Mouse (Mus musculus) retina, adult 2 months (tissue): Measurements from ENCODE around the gene Rhot2.
"Not testable (repeated sequence)": the region's sequence is repeated elsewhere in the genome, so short reads cannot be mapped to it uniquely, and the experiment has no call there.

Experiments used
- DNase-seq: peaks from one replicate; pipeline ENCODE4 v3.0.0-alpha.2; 2012; ENCODE audit warnings: low read depth, low spot score

Gene Rhot2

GRCm38 (mm10) chr17:25874148-25874720 is 29.6 kb upstream of the Rhot2 start:
- DNase-seq, result no peak

- no peak for DNase-seq
Measured at GRCm38 (mm10) chr17:25873405-25874147, 28.9 kb upstream of the Rhot2 start.

- DNase-seq, result no peak
Measured at GRCm38 (mm10) chr17:25872676-25873075, 28.0 kb upstream of the Rhot2 start.

GRCm38 (mm10) chr17:25871566-25871965 is 26.9 kb upstream of the Rhot2 start:
- not testable (repeated sequence) for DNase-seq

GRCm38 (mm10) chr17:25869954-25870353 is 25.3 kb upstream of the Rhot2 start:
- no peak for DNase-seq

GRCm38 (mm10) chr17:25869498-25869897 is 24.8 kb upstream of the Rhot2 start:
- DNase-seq, result no peak

- DNase-seq, result no peak
Measured at GRCm38 (mm10) chr17:25868601-25869191, 24.0 kb upstream of the Rhot2 start, which contains the start of gene Mcrip2. Mcrip2 (minus strand) TSS chr17:25868764.

- no peak for DNase-seq
Measured at GRCm38 (mm10) chr17:25867836-25868600, 23.4 kb upstream of the Rhot2 start.

- DNase-seq, result no peak
Measured at GRCm38 (mm10) chr17:25867509-25867835, 22.8 kb upstream of the Rhot2 start.

GRCm38 (mm10) chr17:25866172-25866571 is 21.5 kb upstream of the Rhot2 start:
- DNase-seq, result no peak

GRCm38 (mm10) chr17:25865288-25865687 is 20.6 kb upstream of the Rhot2 start:
- DNase-seq, result no peak

- DNase-seq, result no peak
Measured at GRCm38 (mm10) chr17:25864311-25864710, 19.7 kb upstream of the Rhot2 start.

GRCm38 (mm10) chr17:25863681-25864080 is 19.0 kb upstream of the Rhot2 start:
- DNase-seq, result no peak

GRCm38 (mm10) chr17:25861704-25862612 is 17.3 kb upstream of the Rhot2 start:
- DNase-seq, result no peak

GRCm38 (mm10) chr17:25860832-25861703 is 16.4 kb upstream of the Rhot2 start, which contains the start of gene Wdr90:
Wdr90 (minus strand) TSS chr17:25861501.
- DNase-seq, result peak; percentile 84

GRCm38 (mm10) chr17:25860229-25860628 is 15.6 kb upstream of the Rhot2 start:
- no peak for DNase-seq

- no peak for DNase-seq
Measured at GRCm38 (mm10) chr17:25843636-25844395, 835 bp downstream of the Rhot2 start.

- no peak for DNase-seq
Measured at GRCm38 (mm10) chr17:25843122-25843521, 1.5 kb downstream of the Rhot2 start.

- no peak for DNase-seq
Measured at GRCm38 (mm10) chr17:25842509-25842908, 2.1 kb downstream of the Rhot2 start.
